Mouse (Mus musculus) intestine, postnatal 0 days (tissue): Measurements from ENCODE around the gene 2900026A02Rik. TPM values are rescaled to one million over a fixed set of nuclear protein-coding genes. Genes with fewer than 3 reads are reported as not detected.

Experiments used
- ATAC-seq: fragments of 200-750 bp; cut with Nextera tagmentation; 2 replicates; pipeline ENCODE4 v1.8.0; 2017; ENCODE audit warnings: mild to moderate bottlenecking, moderate TSS enrichment, moderate library complexity
- H3K27ac ChIP-seq: fragments of 300-500 bp; sonication (generic); 2 replicates; pipeline ENCODE4 v1.5.1; 2014; ENCODE audit warnings: mild to moderate bottlenecking, low read depth, low read length, moderate library complexity
- H3K27me3 ChIP-seq: fragments of 300-500 bp; sonication (generic); replicated peaks from 2 replicates; pipeline ENCODE4 v1.6.1; 2014; ENCODE audit warnings: low read length, mixed read lengths; ENCODE audit not compliant: control insufficient read depth, insufficient read depth
- H3K36me3 ChIP-seq: fragments of 300-500 bp; sonication (generic); 2 replicates; pipeline ENCODE4 v1.6.1; 2014; ENCODE audit warnings: mild to moderate bottlenecking, moderate library complexity; ENCODE audit not compliant: control insufficient read depth, insufficient read depth
- H3K4me1 ChIP-seq: fragments of 300-500 bp; sonication (generic); replicated peaks from 2 replicates; pipeline ENCODE4 v1.6.1; 2014; ENCODE audit warnings: antibody characterized with exemption, low read length, mixed read lengths; ENCODE audit not compliant: control insufficient read depth, insufficient read depth
- H3K4me2 ChIP-seq: fragments of 300-500 bp; sonication (generic); replicated peaks from 2 replicates; pipeline ENCODE4 v1.6.1; 2014; ENCODE audit warnings: low read depth, mild to moderate bottlenecking, moderate library complexity
- H3K4me3 ChIP-seq: fragments of 300-500 bp; sonication (generic); 2 replicates; pipeline ENCODE4 v1.5.1; 2014; ENCODE audit warnings: low read depth, low read length
- H3K9ac ChIP-seq: fragments of 300-500 bp; sonication (generic); 2 replicates; pipeline ENCODE4 v1.6.1; 2014; ENCODE audit warnings: mild to moderate bottlenecking, low read depth, low read length
- H3K9me3 ChIP-seq: fragments of 300-500 bp; sonication (generic); 2 replicates; pipeline ENCODE4 v1.6.1; 2016; ENCODE audit warnings: mixed run types; ENCODE audit not compliant: control insufficient read depth
- CTCF ChIP-seq: sonication (generic); IDR thresholded peaks from 2 replicates; pipeline ENCODE4 v1.5.1; 2016; ENCODE audit warnings: low read depth, mild to moderate bottlenecking, control low read depth, antibody characterized with exemption, moderate library complexity
- WGBS: fragments of 180-500 bp; shearing (Covaris S2); extraction: QIAGEN DNeasy Blood & Tissue Kit; methylation state at CpG from one replicate; pipeline ENCODE4 v1.1.7; 2014; 5-methylcytosine and 5-hydroxymethylcytosine counted together
- polyA plus RNA-seq: library from polyadenylated mRNA; unstranded; fragments of >200 nt; fragmentation: Nextera tagmentation; extraction: Ambion mirVana; gene quantifications from 2 replicates; pipeline ENCODE4 v1.2.1, GENCODE M21; 2015

The 2900026A02Rik gene
- polyA plus RNA-seq, 1 experiment from 2014 or later, result 8.0 TPM

DNA sequence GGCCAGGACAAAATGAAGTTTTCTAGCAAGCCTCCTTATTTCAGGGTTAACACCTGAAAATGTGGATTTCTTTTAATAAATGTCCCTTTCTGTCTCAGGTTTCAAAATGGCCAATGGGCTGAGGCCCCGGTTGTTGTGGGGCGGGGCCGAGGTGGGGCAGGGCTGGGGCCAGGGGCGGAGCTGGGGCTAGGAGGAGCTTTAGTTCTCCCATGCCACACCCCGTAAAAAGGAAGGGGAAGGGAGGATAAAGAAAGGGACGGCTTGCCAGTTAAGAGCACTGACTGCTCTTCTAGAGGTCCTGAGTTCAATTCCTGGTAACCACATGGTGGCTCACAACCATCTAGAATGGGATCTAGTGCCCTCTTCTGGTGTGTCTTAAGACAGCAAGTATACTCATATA, 39.6 kb downstream of the 2900026A02Rik start:
- Histone ChIP-seq H3K9ac (no peak overlapping the region), H3K4me2 (no peak overlapping the region), H3K9me3 (no peaks in the 10 kb centered on the region), H3K27me3 (no peaks in the 10 kb centered on the region), H3K27ac (no peak overlapping the region), H3K4me3 (no peak overlapping the region), H3K4me1 (no peaks in the 10 kb centered on the region), H3K36me3 (peaks cover 36% of the 10 kb centered on the region)
- 0 out of 2 replicates have a peak, but pooled peaks have one; percentile 16 for TF ChIP-seq CTCF
- 0 out of 2 replicates have a peak, but pooled peaks have one; percentile 29 for ATAC-seq
- WGBS, result 28% methylated on average over 6 of the region's 6 CpGs

GRCm38 (mm10) chr5:113180755-113181154, 40.3 kb downstream of the 2900026A02Rik start:
- WGBS, result 78% methylated on average over 15 of the region's 15 CpGs
- no peaks in the 10 kb centered on the region for H3K4me1 ChIP-seq
- H3K4me2 ChIP-seq, result peak overlapping the region; percentile 39; the same call in 1 of the 2 replicates
- no peak overlapping the region for H3K4me3 ChIP-seq
- H3K27me3 ChIP-seq, result no peaks in the 10 kb centered on the region
- H3K9ac ChIP-seq, result no peak overlapping the region
- peak overlapping the region; percentile 67 for H3K27ac ChIP-seq
- H3K9me3 ChIP-seq, result no peaks in the 10 kb centered on the region
- no peak for TF ChIP-seq CTCF
- no peak for ATAC-seq
- peaks cover 35% of the 10 kb centered on the region for H3K36me3 ChIP-seq

- ATAC-seq, result peak; percentile 56
- 7% methylated on average over 30 of the region's 30 CpGs for WGBS
- TF ChIP-seq CTCF, result peak; percentile 97
Observed at GRCm38 (mm10) chr5:113179843-113180682, 41.0 kb downstream of the 2900026A02Rik start.

DNA sequence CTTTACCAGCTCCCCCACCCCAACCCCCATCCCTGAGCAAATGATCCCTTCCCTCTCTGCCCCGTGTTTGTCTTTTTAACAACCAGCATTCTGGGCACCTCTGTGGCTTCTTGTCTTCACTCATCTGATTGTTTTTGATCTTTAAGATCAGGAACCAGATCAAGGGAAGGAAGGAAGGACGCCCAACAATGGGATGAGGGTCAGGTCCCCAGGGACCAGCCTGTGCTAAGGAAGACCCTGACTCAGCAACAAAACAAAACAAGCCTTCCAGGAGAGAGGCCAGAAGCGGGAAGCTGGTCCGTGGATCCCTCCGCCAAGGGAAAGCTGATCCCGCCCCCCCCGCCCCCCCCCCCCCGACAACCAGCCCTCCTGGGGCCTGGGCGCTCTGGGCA, 41.6 kb downstream of the 2900026A02Rik start:
- Histone ChIP-seq H3K4me2 (peak overlapping the region; percentile 40), H3K36me3 (peaks cover 33% of the 10 kb centered on the region), H3K4me1 (no peaks in the 10 kb centered on the region), H3K9me3 (no peaks in the 10 kb centered on the region), H3K27ac (0 out of 2 replicates have a peak overlapping the region, but pooled peaks have one; percentile 8), H3K9ac (no peak overlapping the region), H3K4me3 (no peak overlapping the region), H3K27me3 (no peaks in the 10 kb centered on the region)
- 34% methylated on average over 6 of the region's 9 CpGs for WGBS
- TF ChIP-seq CTCF, result no peak
- ATAC-seq, result no peak

More at GRCm38 (mm10) chr5:113179843-113180682, 41.0 kb downstream of the 2900026A02Rik start:
- Histone ChIP-seq H3K36me3 (peaks cover 35% of the 10 kb centered on the region), H3K4me1 (no peaks in the 10 kb centered on the region), H3K4me2 (peak overlapping the region; percentile 40), H3K9me3 (no peaks in the 10 kb centered on the region), H3K9ac (no peak overlapping the region), H3K4me3 (no peak overlapping the region), H3K27me3 (no peaks in the 10 kb centered on the region), H3K27ac (peak overlapping the region; percentile 67)

DNA sequence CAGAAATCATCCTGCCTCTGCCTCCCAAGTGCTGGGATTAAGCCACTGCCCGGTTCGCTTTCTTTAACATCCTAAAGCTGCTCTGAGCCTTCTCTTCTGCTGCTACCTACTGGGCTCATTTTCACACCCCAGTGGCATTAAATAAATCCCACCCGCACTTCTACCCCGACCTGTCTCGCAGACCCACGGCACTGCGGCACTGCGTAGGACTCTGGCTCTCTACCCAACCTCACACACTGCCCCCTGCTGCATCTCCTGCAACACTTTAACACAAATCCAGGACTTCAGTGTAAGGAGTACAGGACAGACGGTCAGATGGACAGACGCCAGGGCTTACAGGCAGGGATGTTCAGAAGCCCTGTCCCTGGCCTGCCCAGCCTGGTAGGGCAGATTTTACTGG, 45.1 kb downstream of the 2900026A02Rik start:
- Histone ChIP-seq H3K36me3 (peaks cover 13% of the 10 kb centered on the region; the same call in 1 of the 2 replicates), H3K27me3 (no peaks in the 10 kb centered on the region), H3K4me3 (no peak overlapping the region), H3K9me3 (no peaks in the 10 kb centered on the region), H3K4me2 (no peak overlapping the region), H3K9ac (no peak overlapping the region), H3K4me1 (0 out of 2 replicates have a peak, but pooled peaks cover 2% of the 10 kb centered on the region), H3K27ac (no peak overlapping the region)
- ATAC-seq, result no peak
- no peak; the same call in 1 of the 2 replicates for TF ChIP-seq CTCF
- 90% methylated on average over 10 of the region's 10 CpGs for WGBS

DNA sequence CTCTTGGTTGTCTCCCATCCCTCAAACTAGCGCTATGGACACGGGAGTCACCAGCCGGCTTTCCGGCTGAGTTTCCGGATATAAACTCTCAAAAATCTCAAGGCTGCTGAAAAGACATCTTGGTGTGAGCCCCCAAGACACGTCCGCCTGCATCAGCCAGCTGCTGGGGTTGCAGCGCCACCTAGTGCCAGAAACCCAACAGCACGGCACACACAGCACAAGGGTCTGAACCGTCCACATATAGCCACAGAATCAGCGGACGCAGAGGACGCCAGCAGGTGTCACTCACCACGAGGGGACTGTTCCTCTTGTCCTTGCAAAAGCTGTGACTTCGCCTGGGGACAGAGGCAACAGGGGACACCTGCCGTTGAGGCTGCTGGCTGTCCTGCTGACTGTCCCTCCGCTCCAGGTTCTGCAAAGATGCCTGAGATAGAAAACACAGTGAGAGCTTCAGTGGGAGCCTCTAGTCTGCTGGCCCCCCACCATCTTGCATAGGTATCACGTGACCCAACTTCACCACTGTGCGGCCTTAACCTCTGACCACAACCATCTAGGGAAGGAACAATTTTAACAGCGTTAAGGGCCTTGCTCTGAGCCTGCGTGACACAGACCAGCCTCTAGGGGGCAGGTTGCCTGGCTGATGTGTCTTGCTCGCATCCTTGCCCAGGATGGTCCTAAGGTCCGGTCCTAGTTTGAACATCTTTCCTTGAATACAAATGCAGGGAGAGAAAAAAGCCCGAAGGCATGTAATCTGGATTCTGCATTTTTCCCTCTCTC, 45.9 kb downstream of the 2900026A02Rik start:
- peak; percentile 79 for TF ChIP-seq CTCF
- 61% methylated on average over 24 of the region's 24 CpGs for WGBS
- Histone ChIP-seq H3K4me1 (0 out of 2 replicates have a peak, but pooled peaks cover 2% of the 10 kb centered on the region), H3K9me3 (no peaks in the 10 kb centered on the region), H3K9ac (no peak overlapping the region), H3K36me3 (peaks cover 13% of the 10 kb centered on the region; the same call in 1 of the 2 replicates), H3K27ac (no peak overlapping the region), H3K27me3 (no peaks in the 10 kb centered on the region), H3K4me2 (no peak overlapping the region), H3K4me3 (no peak overlapping the region)
- ATAC-seq, result no peak
